ENCODE assay signal across 8 mouse cellular contexts in genomic region chr9:57562896-57563372, GRCm38 (mm10). TPM values are rescaled to one million over a fixed set of nuclear protein-coding genes. Genes with fewer than 3 reads are reported as not detected.
DNase-seq lines count a peak whose midpoint lies in the region.

No protein-coding gene starts in this region.

- peak; percentile 33 for DNase-seq in adrenal gland, postnatal 10 days
- no peak for DNase-seq in adrenal gland, adult 2 months
- DNase-seq in urinary bladder, postnatal 14 days (ENCODE audit: low spot score) = peak; percentile 50
- DNase-seq in urinary bladder, adult 2 months (ENCODE audit: low spot score) = no peak
- DNase-seq in kidney, postnatal 14 days = peak; percentile 66
- peak; percentile 58 for DNase-seq in ovary, postnatal 14 days (ENCODE audit: low spot score)
- no peak for DNase-seq in embryo, embryonic 10 days (ENCODE audit: low spot score)
- no peak for DNase-seq in B cell, adult 2 months

RNA-seq across cellular contexts. Expression of gene Scamp2, which starts 2.2 kb away (rescaled TPM):
- total RNA-seq in adrenal gland, postnatal 10 days (2021) = 10 to 100 TPM; 42.9 to 48.5 TPM
- total RNA-seq in adrenal gland, adult 2 months (2021) = 10 to 100 TPM; 65.7 to 72.3 TPM
- polyA plus RNA-seq in adrenal gland, adult 2 months (2012; rRNA removed) = 81.1 and 94.0 TPM in 2 replicates
- polyA plus RNA-seq in urinary bladder, adult 2 months (2012; rRNA removed) = 60.9 and 62.9 TPM in 2 replicates

RNA-seq across cellular contexts. Expression of gene Mpi, which starts 10.4 kb away (rescaled TPM):
- total RNA-seq in adrenal gland, postnatal 10 days (2021) = 10 to 100 TPM; 31.1 to 47.1 TPM
- 10 to 100 TPM; 35.6 to 41.8 TPM for total RNA-seq in adrenal gland, adult 2 months (2021)
- polyA plus RNA-seq in adrenal gland, adult 2 months (2012; rRNA removed) = 23.1 and 29.0 TPM in 2 replicates
- 21.3 and 22.5 TPM in 2 replicates for polyA plus RNA-seq in urinary bladder, adult 2 months (2012; rRNA removed)

RNA-seq across cellular contexts. Expression of gene Fam219b, which starts 25.6 kb away (rescaled TPM):
- 10 to 100 TPM; 19.6 to 23.4 TPM for total RNA-seq in adrenal gland, postnatal 10 days (2021)
- total RNA-seq in adrenal gland, adult 2 months (2021) = 10 to 100 TPM; 19.3 to 33.8 TPM
- 45.8 and 61.8 TPM in 2 replicates for polyA plus RNA-seq in adrenal gland, adult 2 months (2012; rRNA removed)
- polyA plus RNA-seq in urinary bladder, adult 2 months (2012; rRNA removed) = 14.9 and 17.5 TPM in 2 replicates

RNA-seq across cellular contexts. Expression of gene Ulk3, which starts 26.3 kb away (rescaled TPM):
- total RNA-seq in adrenal gland, postnatal 10 days (2021) = 10 to 100 TPM in 1 of 2 experiments, 1 to 10 TPM in 1; 9.2 to 17.0 TPM
- 10 to 100 TPM; 11.0 to 14.7 TPM for total RNA-seq in adrenal gland, adult 2 months (2021)
- polyA plus RNA-seq in adrenal gland, adult 2 months (2012; rRNA removed) = 20.7 and 23.0 TPM in 2 replicates
- polyA plus RNA-seq in urinary bladder, adult 2 months (2012; rRNA removed) = 32.4 and 38.8 TPM in 2 replicates

RNA-seq across cellular contexts. Expression of gene Cox5a, which starts 41.9 kb away (rescaled TPM):
- total RNA-seq in adrenal gland, postnatal 10 days (2021) = 1,000 to 10,000 TPM; 1,277 to 1,442 TPM
- total RNA-seq in adrenal gland, adult 2 months (2021) = 100 to 1,000 TPM; 430 to 653 TPM
- 880 and 1,121 TPM in 2 replicates for polyA plus RNA-seq in adrenal gland, adult 2 months (2012; rRNA removed)
- polyA plus RNA-seq in urinary bladder, adult 2 months (2012; rRNA removed) = 223 and 254 TPM in 2 replicates

Comparison
In these comparisons a context has a peak if more than half of its experiments do, and no peak if none do; other contexts are left out.
1. DNase-seq: peak in adrenal gland, postnatal 10 days (single experiment), urinary bladder, postnatal 14 days (single experiment), kidney, postnatal 14 days (single experiment) and ovary, postnatal 14 days (single experiment); none in adrenal gland, adult 2 months (single experiment), urinary bladder, adult 2 months (single experiment), embryo, embryonic 10 days (single experiment) and B cell, adult 2 months (0 of 2).